Mouse (Mus musculus) brain, embryonic 14.5 days (tissue): ENCODE results near the gene Lce1k.

Experiments used
- CTCF ChIP-seq: fragments of 200-500 bp; IDR thresholded peaks from 2 replicates; pipeline ENCODE4 v1.5.1; 2012; ENCODE audit warnings: inconsistent platforms, mild to moderate bottlenecking, moderate library complexity, borderline replicate concordance; ENCODE audit not compliant: insufficient read depth, insufficient read length; ENCODE audit errors: extremely low read depth
- POLR2A ChIP-seq: fragments of 200-500 bp; IDR thresholded peaks from 2 replicates; pipeline ENCODE4 v1.6.1; 2012; ENCODE audit warnings: mild to moderate bottlenecking, inconsistent platforms, borderline replicate concordance; ENCODE audit not compliant: poor library complexity, insufficient read depth, insufficient read length, severe bottlenecking; ENCODE audit errors: extremely low read depth

DNA sequence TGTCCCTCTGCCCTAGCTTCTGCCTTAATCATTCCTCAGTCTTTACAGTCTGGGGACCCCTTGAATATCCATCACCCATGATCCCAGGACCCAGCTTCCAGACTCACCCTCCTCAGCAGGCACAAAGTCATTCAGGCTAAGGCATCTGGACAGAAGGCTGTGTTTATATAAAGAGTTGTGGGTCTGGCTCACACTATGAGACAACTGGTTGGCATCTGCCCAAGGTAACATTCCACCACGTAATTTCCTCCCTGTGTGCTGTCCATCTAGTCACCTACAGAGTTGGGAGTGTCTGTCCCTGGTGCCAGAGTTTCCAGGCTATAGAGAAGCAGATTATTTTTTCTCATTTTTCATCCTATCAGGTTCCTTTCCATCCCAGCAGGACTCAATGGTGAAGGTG lies 19.4 kb upstream of the Lce1k start, which contains the start of gene Kprp:
- TF ChIP-seq CTCF (no peak), POLR2A (no peak)
